Mouse (Mus musculus) CH12.LX (cell line): ENCODE data around the gene Mrtfa. TPM values are rescaled to one million over a fixed set of nuclear protein-coding genes. Genes with fewer than 3 reads are reported as not detected.

Experiments used
- DNase-seq: peaks from one replicate; pipeline ENCODE4 v3.0.0-alpha.2; 2013; ENCODE audit errors: extremely low read depth
- H3K27ac ChIP-seq: 2 replicates; pipeline ENCODE4 v1.5.1; 2012; ENCODE audit warnings: low read depth, mild to moderate bottlenecking, control low read depth, moderate library complexity; ENCODE audit not compliant: insufficient read depth
- H3K27me3 ChIP-seq: replicated peaks from 2 replicates; pipeline ENCODE3; 2012; ENCODE audit warnings: inconsistent platforms
- H3K36me3 ChIP-seq, 2 experiments: replicated peaks in 1 of 2; 2 replicates each; pipeline versions ENCODE3 to v1.6.1; 2012; ENCODE audit warnings: inconsistent platforms in 1 of 2, low read length in 1 of 2, mild to moderate bottlenecking in 1 of 2, mixed read lengths in 1 of 2, moderate library complexity in 1 of 2; ENCODE audit not compliant: control insufficient read depth in 1 of 2, insufficient read depth in 1 of 2
- H3K4me1 ChIP-seq, 2 experiments: 2 replicates each; pipeline ENCODE4 v1.6.1; 2012; ENCODE audit warnings: inconsistent platforms in 1 of 2, moderate library complexity in 1 of 2; ENCODE audit not compliant: insufficient read depth in 2 of 2, control insufficient read depth in 1 of 2
- H3K4me2 ChIP-seq: 2 replicates; pipeline ENCODE4 v1.6.1; 2012; ENCODE audit warnings: low read depth, mild to moderate bottlenecking, control low read depth; ENCODE audit not compliant: poor library complexity, insufficient read depth, severe bottlenecking
- H3K4me3 ChIP-seq, 3 experiments: fragments of 150-350 bp in 1 of 3; sonication (generic) in 1 of 3; replicated peaks in 1 of 3; 2 replicates each; pipeline versions ENCODE3 to v1.5.1; 2011 to 2012; ENCODE audit warnings: low read depth in 2 of 3, low read length in 2 of 3, mild to moderate bottlenecking in 2 of 3, moderate library complexity in 2 of 3, control low read depth in 1 of 3, improper control_type of control experiment in 1 of 3, inconsistent platforms in 1 of 3, mixed read lengths in 1 of 3; ENCODE audit not compliant: poor library complexity in 1 of 3
- H3K79me2 ChIP-seq: replicated peaks from 2 replicates; pipeline ENCODE4 v1.6.1; 2012; ENCODE audit warnings: mild to moderate bottlenecking, moderate library complexity; ENCODE audit not compliant: control insufficient read depth, poor library complexity, insufficient read depth, severe bottlenecking; ENCODE audit errors: extremely low read depth
- H3K9ac ChIP-seq: 2 replicates; pipeline ENCODE4 v1.6.1; 2012; ENCODE audit warnings: low read depth, mild to moderate bottlenecking, control low read depth, moderate library complexity; ENCODE audit not compliant: insufficient read depth
- H3K9me3 ChIP-seq: replicated peaks from 2 replicates; pipeline ENCODE3; 2012; ENCODE audit warnings: low read length, inconsistent platforms, mixed read lengths
- E2F4 ChIP-seq: IDR thresholded peaks from 2 replicates; pipeline ENCODE4 v1.6.1; 2011; ENCODE audit warnings: low read depth, low read length, improper control_type of control experiment; ENCODE audit not compliant: insufficient replicate concordance
- ELF1 ChIP-seq: IDR thresholded peaks from 2 replicates; pipeline ENCODE4 v1.6.1; 2014; ENCODE audit warnings: low read depth, mild to moderate bottlenecking, inconsistent platforms, low read length, improper control_type of control experiment
- ETS1 ChIP-seq: conservative IDR thresholded peaks from 2 replicates; pipeline ENCODE4 v1.6.1; 2012; ENCODE audit warnings: low read depth, mild to moderate bottlenecking, inconsistent platforms, low read length, improper control_type of control experiment, moderate library complexity
- HCFC1 ChIP-seq: IDR thresholded peaks from 2 replicates; pipeline ENCODE4 v1.6.1; 2012; ENCODE audit warnings: low read depth, mild to moderate bottlenecking, inconsistent platforms, low read length, improper control_type of control experiment
- IRF4 ChIP-seq: IDR thresholded peaks from 2 replicates; pipeline ENCODE4 v1.6.1; 2014; ENCODE audit warnings: low read depth, mild to moderate bottlenecking, inconsistent platforms, low read length, improper control_type of control experiment
- JUN ChIP-seq: IDR thresholded peaks from 2 replicates; pipeline ENCODE4 v1.6.1; 2011; ENCODE audit warnings: low read depth, mild to moderate bottlenecking, low read length, improper control_type of control experiment, moderate library complexity; ENCODE audit not compliant: insufficient read depth
- KAT2A ChIP-seq: IDR thresholded peaks from 2 replicates; pipeline ENCODE4 v1.6.1; 2012; ENCODE audit warnings: low read length, improper control_type of control experiment, inconsistent platforms; ENCODE audit not compliant: insufficient replicate concordance
- MAFK ChIP-seq: IDR thresholded peaks from 2 replicates; pipeline ENCODE4 v1.6.1; 2011; ENCODE audit warnings: low read length, improper control_type of control experiment; ENCODE audit not compliant: insufficient replicate concordance
- MAX ChIP-seq: IDR thresholded peaks from 2 replicates; pipeline ENCODE4 v1.6.1; 2011; ENCODE audit warnings: low read length, improper control_type of control experiment
- NELFE ChIP-seq: IDR thresholded peaks from 2 replicates; pipeline ENCODE4 v1.6.1; 2011; ENCODE audit warnings: low read depth, low read length, improper control_type of control experiment
- NRF1 ChIP-seq: IDR thresholded peaks from 2 replicates; pipeline ENCODE4 v1.6.1; 2014; ENCODE audit warnings: low read depth, mild to moderate bottlenecking, inconsistent platforms, low read length, improper control_type of control experiment, moderate library complexity
- POLR2AphosphoS2 ChIP-seq: IDR thresholded peaks from 2 replicates; pipeline ENCODE4 v1.6.1; 2011; ENCODE audit warnings: low read depth, low read length, improper control_type of control experiment
- RAD21 ChIP-seq: IDR thresholded peaks from 2 replicates; pipeline ENCODE4 v1.6.1; 2011; ENCODE audit warnings: low read depth, mild to moderate bottlenecking, low read length, improper control_type of control experiment, moderate library complexity
- USF1 ChIP-seq: IDR thresholded peaks from 2 replicates; pipeline ENCODE4 v1.6.1; 2014; ENCODE audit warnings: low read depth, mild to moderate bottlenecking, inconsistent platforms, low read length, improper control_type of control experiment
- USF2 ChIP-seq: conservative IDR thresholded peaks from 2 replicates; pipeline ENCODE4 v1.6.1; 2011; ENCODE audit warnings: low read depth, low read length, improper control_type of control experiment
- ZC3H11A ChIP-seq: IDR thresholded peaks from 2 replicates; pipeline ENCODE4 v1.6.1; 2012; ENCODE audit warnings: low read depth, mild to moderate bottlenecking, inconsistent platforms, low read length, improper control_type of control experiment
- ZKSCAN1 ChIP-seq: IDR thresholded peaks from 2 replicates; pipeline ENCODE4 v1.6.1; 2012; ENCODE audit warnings: low read depth, inconsistent platforms, low read length, improper control_type of control experiment, borderline replicate concordance
- ZMIZ1 ChIP-seq: IDR thresholded peaks from 2 replicates; pipeline ENCODE4 v1.6.1; 2012; ENCODE audit warnings: low read depth, mild to moderate bottlenecking, inconsistent platforms, low read length, improper control_type of control experiment
- dilution Hi-C: fragments of 300-500 bp; cut with MboI; formaldehyde crosslinking; loops from 2 replicates; pipeline ENCODE4 v1.14.3; 2020; ENCODE audit warnings: low sequenced_read_pairs; ENCODE audit not compliant: extremely low pct_unique_long_range_greater_than_20kb, extremely low pct_ligation_motif_present
- in situ Hi-C: fragments of 300-500 bp; cut with MboI; formaldehyde crosslinking; loops from 3 replicates; pipeline ENCODE4 v1.14.3; 2019; ENCODE audit warnings: low sequenced_read_pairs, low pct_ligation_motif_present, low pct_unique_long_range_greater_than_20kb, mixed read lengths
- polyA plus RNA-seq: library from polyadenylated mRNA; unstranded; fragments of >175 nt; gene quantifications from 2 replicates; pipeline ENCODE4 v1.2.1, GENCODE M21; 2012; ENCODE audit warnings: low read depth; ENCODE audit not compliant: insufficient read length
- total RNA-seq, 2 experiments: library from RNA; depleted of rRNA; stranded (reverse); fragments of 300-350 nt in 1 of 2; fragments of >200 nt in 1 of 2; gene quantifications; 2 replicates each; pipeline ENCODE4 v1.2.3; 2012 to 2014

Gene Mrtfa
- total and polyA plus RNA-seq, 3 experiments: 4.6 to 23.2 (median 8.2) TPM

GRCm38 (mm10) chr15:81120140-81120539, 70.4 kb downstream of the Mrtfa start:
- Histone ChIP-seq H3K36me3 (peaks cover 0 to 14% of the 10 kb centered on the region in 2 experiments), H3K27me3 (no peaks in the 10 kb centered on the region), H3K79me2 (0 out of 2 replicates have a peak, but pooled peaks cover 2% of the 10 kb centered on the region), H3K27ac (no peak overlapping the region), H3K4me2 (no peak overlapping the region), H3K4me3 (no peak overlapping the region), H3K4me1 (peaks cover 2 to 38% of the 10 kb centered on the region in 2 experiments; a peak in 3 of 4 replicates), H3K9ac (no peak overlapping the region), H3K9me3 (no peaks in the 10 kb centered on the region)
- dilution Hi-C loops (no loop called here), in situ Hi-C loops (loop anchor here (5.0 kb wide), 1 partner anchor 57 kb away; no protein-coding TSS in a partner anchor)
- TF ChIP-seq ETS1: no peak
- DNase-seq: no peak

- H3K36me3 ChIP-seq: peaks cover 0 to 16% of the 10 kb centered on the region in 2 experiments
- H3K4me1 ChIP-seq: peaks cover 0 to 26% of the 10 kb centered on the region in 2 experiments; a peak in 2 of 4 replicates
- H3K4me2 ChIP-seq: no peak overlapping the region
- no peaks in the 10 kb centered on the region for H3K9me3 ChIP-seq
- in situ Hi-C loops (no loop called here), dilution Hi-C loops (no loop called here)
- no peak overlapping the region for H3K9ac ChIP-seq
- no peak overlapping the region for H3K4me3 ChIP-seq
- TF ChIP-seq NELFE (no peak), IRF4 (no peak), ZMIZ1 (no peak), E2F4 (no peak), ZKSCAN1 (no peak), MAX (no peak), MAFK (no peak), ELF1 (no peak), NRF1 (no peak), KAT2A (no peak), USF1 (no peak), ETS1 (no peak), USF2 (no peak), POLR2AphosphoS2 (no peak), ZC3H11A (no peak), JUN (no peak), HCFC1 (no peak), RAD21 (no peak)
- no peak overlapping the region for H3K27ac ChIP-seq
- H3K27me3 ChIP-seq: no peaks in the 10 kb centered on the region
- DNase-seq: no peak
- H3K79me2 ChIP-seq: 0 out of 2 replicates have a peak, but pooled peaks cover 2% of the 10 kb centered on the region
Observed at GRCm38 (mm10) chr15:81118226-81118625, 72.3 kb downstream of the Mrtfa start.
